Mouse (Mus musculus): ENCODE measurements around the gene Ank2.
"Not testable (repeated sequence)": the region's sequence is repeated elsewhere in the genome, so short reads cannot be mapped to it uniquely, and the experiment has no call there.

Gene Ank2

GRCm38 (mm10) chr3:127485174-127485573 lies 14.0 kb downstream of the Ank2 start:
- in situ Hi-C loops (cut with MboI, MseI): no loop called here

GRCm38 (mm10) chr3:127481658-127482057 lies 17.5 kb downstream of the Ank2 start:
- in situ Hi-C loops (cut with MboI, MseI): no loop called here

GRCm38 (mm10) chr3:127480369-127480768 lies 18.8 kb downstream of the Ank2 start:
- in situ Hi-C loops (cut with MboI, MseI): not testable (repeated sequence)

- in situ Hi-C loops (cut with MboI, MseI): no loop called here
Measured at GRCm38 (mm10) chr3:127474115-127474514, 25.0 kb downstream of the Ank2 start.

- in situ Hi-C loops (cut with MboI, MseI): no loop called here
Measured at GRCm38 (mm10) chr3:127469164-127469752, 29.9 kb downstream of the Ank2 start.

- in situ Hi-C loops (cut with MboI, MseI): no loop called here
Measured at GRCm38 (mm10) chr3:127468569-127468968, 30.6 kb downstream of the Ank2 start.

- in situ Hi-C loops (cut with MboI, MseI): no loop called here
Measured at GRCm38 (mm10) chr3:127463816-127464480, 35.2 kb downstream of the Ank2 start.

- in situ Hi-C loops (cut with MboI, MseI): no loop called here
Measured at GRCm38 (mm10) chr3:127463165-127463564, 36.0 kb downstream of the Ank2 start.

- in situ Hi-C loops (cut with MboI, MseI): no loop called here
Measured at GRCm38 (mm10) chr3:127462413-127462812, 36.7 kb downstream of the Ank2 start.

GRCm38 (mm10) chr3:127460891-127461437 lies 38.2 kb downstream of the Ank2 start:
- in situ Hi-C loops (cut with MboI, MseI): no loop called here

- in situ Hi-C loops (cut with MboI, MseI): no loop called here
Measured at GRCm38 (mm10) chr3:127459858-127460257, 39.3 kb downstream of the Ank2 start.

- in situ Hi-C loops (cut with MboI, MseI): no loop called here
Measured at GRCm38 (mm10) chr3:127458925-127459324, 40.2 kb downstream of the Ank2 start.

- in situ Hi-C loops (cut with MboI, MseI): no loop called here
Measured at GRCm38 (mm10) chr3:127458420-127458798, 40.7 kb downstream of the Ank2 start.

- in situ Hi-C loops (cut with MboI, MseI): no loop called here
Measured at GRCm38 (mm10) chr3:127457761-127458419, 41.3 kb downstream of the Ank2 start.

- in situ Hi-C loops (cut with MboI, MseI): loop anchor here (5.0 kb wide), 1 partner anchor 94 kb away; no protein-coding TSS in a partner anchor
Measured at GRCm38 (mm10) chr3:127453738-127454137, 45.4 kb downstream of the Ank2 start.

- in situ Hi-C loops (cut with MboI, MseI): loop anchor here (5.0 kb wide), 1 partner anchor 94 kb away; no protein-coding TSS in a partner anchor
Measured at GRCm38 (mm10) chr3:127453254-127453653, 45.9 kb downstream of the Ank2 start.

GRCm38 (mm10) chr3:127452233-127452632 lies 46.9 kb downstream of the Ank2 start:
- in situ Hi-C loops (cut with MboI, MseI): loop anchor here (5.0 kb wide), 1 partner anchor 95 kb away; no protein-coding TSS in a partner anchor

- in situ Hi-C loops (cut with MboI, MseI): loop anchor here (5.0 kb wide), 1 partner anchor 96 kb away; no protein-coding TSS in a partner anchor
Measured at GRCm38 (mm10) chr3:127451741-127452140, 47.4 kb downstream of the Ank2 start.

GRCm38 (mm10) chr3:127451070-127451469 lies 48.1 kb downstream of the Ank2 start:
- in situ Hi-C loops (cut with MboI, MseI): loop anchor here (5.0 kb wide), 1 partner anchor 96 kb away; no protein-coding TSS in a partner anchor

- in situ Hi-C loops (cut with MboI, MseI): loop anchor here (5.0 kb wide), 1 partner anchor 56 kb away; no protein-coding TSS in a partner anchor
Measured at GRCm38 (mm10) chr3:127446173-127446572, 53.0 kb downstream of the Ank2 start.

- in situ Hi-C loops (cut with MboI, MseI): no loop called here
Measured at GRCm38 (mm10) chr3:127433291-127433690, 65.9 kb downstream of the Ank2 start.

GRCm38 (mm10) chr3:127429866-127430265 lies 69.3 kb downstream of the Ank2 start:
- in situ Hi-C loops (cut with MboI, MseI): no loop called here
